Mouse (Mus musculus) midbrain, embryonic 11.5 days (tissue): ENCODE data around the gene Smpd3. TPM values are rescaled to one million over a fixed set of nuclear protein-coding genes. Genes with fewer than 3 reads are reported as not detected.

Source experiments
- ATAC-seq: fragments of 200-750 bp; cut with Nextera tagmentation; 2 replicates; pipeline ENCODE4 v1.8.0; 2017; ENCODE audit warnings: moderate TSS enrichment, moderate library complexity; ENCODE audit not compliant: low FRiP score
- DNase-seq: peaks from one replicate; pipeline ENCODE4 v3.0.0; 2015; ENCODE audit warnings: low spot score; ENCODE audit errors: missing footprints
- H3K27ac ChIP-seq: fragments of 300-500 bp; sonication (generic); 2 replicates; pipeline ENCODE4 v1.5.1; 2014; ENCODE audit warnings: low read depth, low read length
- H3K27me3 ChIP-seq: fragments of 300-500 bp; sonication (generic); 2 replicates; pipeline ENCODE4 v1.6.1; 2014; ENCODE audit warnings: mild to moderate bottlenecking, low read length, moderate library complexity, mixed read lengths; ENCODE audit not compliant: control insufficient read depth, insufficient read depth
- H3K36me3 ChIP-seq: fragments of 300-500 bp; sonication (generic); 2 replicates; pipeline ENCODE4 v1.6.1; 2014; ENCODE audit warnings: mild to moderate bottlenecking, low read length, moderate library complexity, mixed read lengths; ENCODE audit not compliant: control insufficient read depth, insufficient read depth
- H3K4me1 ChIP-seq: fragments of 300-500 bp; sonication (generic); 2 replicates; pipeline ENCODE4 v1.6.1; 2014; ENCODE audit warnings: low read length; ENCODE audit not compliant: control insufficient read depth, insufficient read depth
- H3K4me2 ChIP-seq: fragments of 300-500 bp; sonication (generic); 2 replicates; pipeline ENCODE4 v1.6.1; 2014; ENCODE audit warnings: mild to moderate bottlenecking, moderate library complexity
- H3K4me3 ChIP-seq: fragments of 300-500 bp; sonication (generic); 2 replicates; pipeline ENCODE4 v1.5.1; 2014; ENCODE audit warnings: low read depth, low read length
- H3K9ac ChIP-seq: fragments of 300-500 bp; sonication (generic); 2 replicates; pipeline ENCODE4 v1.6.1; 2014; ENCODE audit warnings: low read length
- H3K9me3 ChIP-seq: fragments of 300-500 bp; sonication (generic); 2 replicates; pipeline ENCODE4 v1.6.1; 2016; ENCODE audit warnings: low read length; ENCODE audit not compliant: control insufficient read depth
- WGBS: fragments of 180-500 bp; shearing (Covaris S2); extraction: QIAGEN DNeasy Blood & Tissue Kit; methylation state at CpG from one replicate; pipeline ENCODE4 v1.1.7; 2014; 5-methylcytosine and 5-hydroxymethylcytosine counted together
- polyA plus RNA-seq: library from polyadenylated mRNA; unstranded; fragments of >200 nt; fragmentation: Nextera tagmentation; extraction: Ambion mirVana; gene quantifications from 2 replicates; pipeline ENCODE4 v1.2.1, GENCODE M21; 2014

Smpd3 gene
- polyA plus RNA-seq, 1 experiment from 2014 or later, result 10.3 TPM

- Histone ChIP-seq H3K9me3 (no peaks in the 10 kb centered on the region), H3K36me3 (no peaks in the 10 kb centered on the region), H3K9ac (peak overlapping the region; percentile 66), H3K4me3 (peak overlapping the region; percentile 56), H3K4me1 (peaks cover 10% of the 10 kb centered on the region), H3K27ac (no peak overlapping the region), H3K4me2 (peak overlapping the region; percentile 66), H3K27me3 (peaks cover 7% of the 10 kb centered on the region; the same call in 1 of the 2 replicates)
- 1% methylated on average over 41 of the region's 41 CpGs for WGBS
- ATAC-seq (peak; percentile 17), DNase-seq (peak; percentile 91)
Observed at GRCm38 (mm10) chr8:106336561-106336960, 1.2 kb downstream of the Smpd3 start.

GRCm38 (mm10) chr8:106336031-106336430 is 1.8 kb downstream of the Smpd3 start:
- H3K4me2 ChIP-seq, result peak overlapping the region; percentile 66
- no peaks in the 10 kb centered on the region for H3K9me3 ChIP-seq
- H3K9ac ChIP-seq, result peak overlapping the region; percentile 66; the same call in 1 of the 2 replicates
- H3K4me1 ChIP-seq, result peaks cover 10% of the 10 kb centered on the region
- no peak for DNase-seq
- H3K27me3 ChIP-seq, result peaks cover 7% of the 10 kb centered on the region; the same call in 1 of the 2 replicates
- no peak overlapping the region for H3K27ac ChIP-seq
- H3K36me3 ChIP-seq, result no peaks in the 10 kb centered on the region
- peak overlapping the region; percentile 56 for H3K4me3 ChIP-seq
- WGBS, result 71% methylated on average over 4 of the region's 4 CpGs
- no peak for ATAC-seq

- peaks cover 7% of the 10 kb centered on the region; the same call in 1 of the 2 replicates for H3K27me3 ChIP-seq
- DNase-seq (no peak), ATAC-seq (no peak)
- no peak overlapping the region for H3K4me3 ChIP-seq
- H3K9me3 ChIP-seq, result no peaks in the 10 kb centered on the region
- 58% methylated on average over 4 of the region's 4 CpGs for WGBS
- H3K27ac ChIP-seq, result no peak overlapping the region
- H3K4me1 ChIP-seq, result peaks cover 10% of the 10 kb centered on the region
- H3K4me2 ChIP-seq, result no peak overlapping the region
- H3K36me3 ChIP-seq, result no peaks in the 10 kb centered on the region
- H3K9ac ChIP-seq, result no peak overlapping the region
Observed at GRCm38 (mm10) chr8:106335196-106335595, 2.6 kb downstream of the Smpd3 start.

DNA sequence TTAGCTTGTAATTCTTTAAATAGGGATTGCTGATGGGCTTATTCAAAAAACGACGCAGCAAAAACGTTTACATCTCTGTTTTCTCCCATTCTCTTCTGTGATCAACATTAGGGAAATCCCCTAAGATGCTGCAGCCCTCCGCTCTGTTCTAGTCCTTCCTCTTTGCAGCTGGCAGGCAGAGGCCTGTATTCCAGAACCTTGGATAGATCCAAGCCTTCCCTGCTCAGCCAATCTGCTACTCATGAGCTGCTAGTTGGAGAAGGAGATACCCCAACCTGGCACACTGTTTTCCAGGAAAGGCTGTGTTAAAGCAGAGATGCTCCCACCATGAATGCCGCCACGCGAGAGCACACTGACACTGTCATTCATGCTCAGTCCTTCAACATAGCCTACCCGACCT is 4.4 kb downstream of the Smpd3 start:
- 43% methylated on average over 8 of the region's 8 CpGs for WGBS
- ATAC-seq (no peak), DNase-seq (no peak)
- no peak overlapping the region for H3K4me2 ChIP-seq
- H3K4me1 ChIP-seq, result peaks cover 5% of the 10 kb centered on the region
- no peaks in the 10 kb centered on the region for H3K9me3 ChIP-seq
- H3K4me3 ChIP-seq, result no peak overlapping the region
- peaks cover 7% of the 10 kb centered on the region; the same call in 1 of the 2 replicates for H3K27me3 ChIP-seq
- H3K36me3 ChIP-seq, result no peaks in the 10 kb centered on the region
- no peak overlapping the region for H3K9ac ChIP-seq
- no peak overlapping the region for H3K27ac ChIP-seq

- Histone ChIP-seq H3K9ac (no peak overlapping the region), H3K9me3 (no peaks in the 10 kb centered on the region), H3K4me2 (no peak overlapping the region), H3K27ac (no peak overlapping the region), H3K4me1 (peaks cover 5% of the 10 kb centered on the region), H3K4me3 (no peak overlapping the region), H3K36me3 (no peaks in the 10 kb centered on the region), H3K27me3 (peaks cover 7% of the 10 kb centered on the region; the same call in 1 of the 2 replicates)
- DNase-seq, result no peak
- ATAC-seq, result no peak
- WGBS, result 83% methylated on average over 4 of the region's 4 CpGs
Observed at GRCm38 (mm10) chr8:106332498-106332897, 5.3 kb downstream of the Smpd3 start.

- 81% methylated on average over 4 of the region's 4 CpGs for WGBS
- ATAC-seq, result no peak
Observed at GRCm38 (mm10) chr8:106326624-106327023, 11.2 kb downstream of the Smpd3 start.

GRCm38 (mm10) chr8:106321434-106321833 is 16.4 kb downstream of the Smpd3 start:
- H3K9me3 ChIP-seq, result no peaks in the 10 kb centered on the region
- peaks cover 9% of the 10 kb centered on the region for H3K4me1 ChIP-seq
- ATAC-seq (no peak), DNase-seq (no peak)
- no peak overlapping the region for H3K27ac ChIP-seq
- WGBS, result 82% methylated on average over 7 of the region's 7 CpGs
- H3K27me3 ChIP-seq, result no peaks in the 10 kb centered on the region
- H3K9ac ChIP-seq, result no peak overlapping the region
- no peak overlapping the region for H3K4me3 ChIP-seq
- no peaks in the 10 kb centered on the region for H3K36me3 ChIP-seq
- H3K4me2 ChIP-seq, result no peak overlapping the region

More at GRCm38 (mm10) chr8:106326624-106327023, 11.2 kb downstream of the Smpd3 start:
- no peak overlapping the region for H3K4me2 ChIP-seq
- no peak overlapping the region for H3K4me3 ChIP-seq
- no peaks in the 10 kb centered on the region for H3K27me3 ChIP-seq
- no peak for DNase-seq
- H3K4me1 ChIP-seq, result peaks cover 3% of the 10 kb centered on the region; the same call in 1 of the 2 replicates
- no peaks in the 10 kb centered on the region for H3K9me3 ChIP-seq
- no peak overlapping the region for H3K27ac ChIP-seq
- no peak overlapping the region for H3K9ac ChIP-seq
- H3K36me3 ChIP-seq, result no peaks in the 10 kb centered on the region

DNA sequence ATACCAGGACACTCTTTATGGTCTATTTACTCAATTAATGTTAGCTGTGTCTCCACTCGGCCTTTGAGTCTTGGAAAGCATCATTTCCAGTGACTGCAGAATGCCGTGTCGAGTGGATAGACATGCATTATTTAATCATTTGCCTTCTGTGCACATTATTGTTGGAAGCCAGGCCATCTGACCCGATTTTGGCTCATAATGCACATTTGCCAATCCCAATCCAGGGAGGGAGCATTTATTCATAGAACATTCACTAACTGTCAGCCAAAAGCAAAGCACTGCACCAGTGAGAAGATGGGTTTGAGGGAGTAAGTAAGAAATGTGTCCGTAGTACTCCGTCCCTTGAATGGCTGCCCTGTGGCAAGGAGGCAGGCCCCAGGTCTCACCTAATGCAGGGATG is 17.8 kb downstream of the Smpd3 start:
- 85% methylated on average over 6 of the region's 6 CpGs for WGBS
- H3K27me3 ChIP-seq, result no peaks in the 10 kb centered on the region; the same call in 1 of the 2 replicates
- H3K4me2 ChIP-seq, result no peak overlapping the region
- ATAC-seq (no peak), DNase-seq (no peak)
- H3K27ac ChIP-seq, result no peak overlapping the region
- peaks cover 9% of the 10 kb centered on the region for H3K4me1 ChIP-seq
- no peak overlapping the region for H3K4me3 ChIP-seq
- no peak overlapping the region for H3K9ac ChIP-seq
- no peaks in the 10 kb centered on the region for H3K36me3 ChIP-seq
- no peaks in the 10 kb centered on the region for H3K9me3 ChIP-seq

DNA sequence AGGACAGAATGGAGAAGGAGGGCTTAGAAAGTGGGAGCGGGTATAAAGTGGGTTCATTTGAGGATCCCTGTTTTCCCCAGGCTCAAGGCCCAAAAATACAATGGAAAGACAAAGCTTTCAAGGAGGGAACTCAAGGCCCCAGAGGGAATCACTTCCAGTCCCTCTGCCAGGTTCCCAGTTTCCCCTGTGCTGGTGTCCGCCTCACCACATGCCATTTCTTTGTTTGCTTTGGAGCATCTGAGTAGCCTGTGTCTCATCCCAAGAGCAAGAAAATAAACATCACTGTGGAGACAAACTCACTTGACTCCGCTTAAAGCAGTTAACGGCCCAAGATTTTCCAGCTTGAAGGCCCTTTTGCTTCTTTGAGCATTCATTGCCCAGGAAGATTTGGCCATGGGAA is 20.7 kb downstream of the Smpd3 start:
- Histone ChIP-seq H3K9me3 (no peaks in the 10 kb centered on the region), H3K4me2 (no peak overlapping the region), H3K9ac (no peak overlapping the region), H3K27ac (no peak overlapping the region), H3K4me3 (no peak overlapping the region), H3K4me1 (peaks cover 7% of the 10 kb centered on the region), H3K27me3 (no peaks in the 10 kb centered on the region; the same call in 1 of the 2 replicates), H3K36me3 (no peaks in the 10 kb centered on the region)
- ATAC-seq (no peak), DNase-seq (no peak)
- WGBS, result 68% methylated on average over 4 of the region's 4 CpGs
